Mouse (Mus musculus): ENCODE results near the gene Dnajc13. TPM values are rescaled to one million over a fixed set of nuclear protein-coding genes. Genes with fewer than 3 reads are reported as not detected.

Gene Dnajc13
- polyA plus RNA-seq, 1 experiment from 2014 or later = 22.6 TPM

GRCm38 (mm10) chr9:104203851-104204250 is 58.9 kb downstream of the Dnajc13 start:
- Histone ChIP-seq H3K9ac (no peak overlapping the region), H3K4me1 (replicated peaks) (no peaks in the 10 kb centered on the region), H3K27ac (replicated peaks) (no peak overlapping the region), H3K27me3 (no peaks in the 10 kb centered on the region), H3K36me3 (peaks cover 73% of the 10 kb centered on the region), H3K4me3 (no peak overlapping the region), H3K4me2 (no peak overlapping the region), H3K9me3 (no peaks in the 10 kb centered on the region)
- ATAC-seq (ENCODE audit: low FRiP score, low read depth) = no peak
- WGBS = 83% methylated on average over 3 of the region's 3 CpGs

- Histone ChIP-seq H3K27ac (replicated peaks) (no peak overlapping the region), H3K4me3 (no peak overlapping the region), H3K27me3 (no peaks in the 10 kb centered on the region), H3K9ac (no peak overlapping the region), H3K36me3 (peaks cover 71% of the 10 kb centered on the region), H3K4me1 (replicated peaks) (no peaks in the 10 kb centered on the region), H3K9me3 (no peaks in the 10 kb centered on the region), H3K4me2 (no peak overlapping the region)
- 72% methylated on average over 2 of the region's 2 CpGs for WGBS
- no peak for ATAC-seq (ENCODE audit: low FRiP score, low read depth)
Observed at GRCm38 (mm10) chr9:104194528-104194927, 68.2 kb downstream of the Dnajc13 start.

- H3K27ac ChIP-seq (replicated peaks) = no peak overlapping the region
- no peak overlapping the region for H3K4me2 ChIP-seq
- peaks cover 72% of the 10 kb centered on the region for H3K36me3 ChIP-seq
- H3K4me1 ChIP-seq (replicated peaks) = no peaks in the 10 kb centered on the region
- no peak for ATAC-seq (ENCODE audit: low FRiP score, low read depth)
- no peak overlapping the region for H3K9ac ChIP-seq
- H3K4me3 ChIP-seq = no peak overlapping the region
- no peaks in the 10 kb centered on the region for H3K27me3 ChIP-seq
- no peaks in the 10 kb centered on the region for H3K9me3 ChIP-seq
- 99% methylated on average over 2 of the region's 2 CpGs for WGBS
Observed at GRCm38 (mm10) chr9:104193900-104194299, 68.8 kb downstream of the Dnajc13 start.

- Histone ChIP-seq H3K4me2 (no peak overlapping the region), H3K36me3 (peaks cover 75% of the 10 kb centered on the region), H3K9me3 (no peaks in the 10 kb centered on the region), H3K9ac (no peak overlapping the region), H3K27me3 (no peaks in the 10 kb centered on the region), H3K4me3 (no peak overlapping the region), H3K4me1 (replicated peaks) (no peaks in the 10 kb centered on the region), H3K27ac (replicated peaks) (no peak overlapping the region)
- WGBS = 76% methylated on average over 1 of the region's 1 CpGs
- no peak for ATAC-seq (ENCODE audit: low FRiP score, low read depth)
Observed at GRCm38 (mm10) chr9:104193327-104193726, 69.4 kb downstream of the Dnajc13 start.

- no peak overlapping the region for H3K27ac ChIP-seq (replicated peaks)
- H3K9ac ChIP-seq = no peak overlapping the region
- H3K36me3 ChIP-seq = peaks cover 73% of the 10 kb centered on the region
- no peak overlapping the region for H3K4me3 ChIP-seq
- no peaks in the 10 kb centered on the region for H3K4me1 ChIP-seq (replicated peaks)
- ATAC-seq (ENCODE audit: low FRiP score, low read depth) = no peak
- no peaks in the 10 kb centered on the region for H3K9me3 ChIP-seq
- no peak overlapping the region for H3K4me2 ChIP-seq
- 94% methylated on average over 6 of the region's 6 CpGs for WGBS
- H3K27me3 ChIP-seq = no peaks in the 10 kb centered on the region
Observed at GRCm38 (mm10) chr9:104192513-104192912, 70.2 kb downstream of the Dnajc13 start.

GRCm38 (mm10) chr9:104189657-104190056 is 73.1 kb downstream of the Dnajc13 start:
- Histone ChIP-seq H3K36me3 (peaks cover 62% of the 10 kb centered on the region), H3K4me2 (no peak overlapping the region), H3K27me3 (no peaks in the 10 kb centered on the region), H3K27ac (replicated peaks) (no peak overlapping the region), H3K4me3 (no peak overlapping the region), H3K9ac (no peak overlapping the region), H3K4me1 (replicated peaks) (no peaks in the 10 kb centered on the region), H3K9me3 (no peaks in the 10 kb centered on the region)
- 97% methylated on average over 5 of the region's 5 CpGs for WGBS
- ATAC-seq (ENCODE audit: low FRiP score, low read depth) = no peak

- no peaks in the 10 kb centered on the region for H3K27me3 ChIP-seq
- H3K27ac ChIP-seq (replicated peaks) = no peak overlapping the region
- H3K9ac ChIP-seq = no peak overlapping the region
- H3K4me1 ChIP-seq (replicated peaks) = no peaks in the 10 kb centered on the region
- H3K4me3 ChIP-seq = no peak overlapping the region
- H3K4me2 ChIP-seq = no peak overlapping the region
- 88% methylated on average over 1 of the region's 1 CpGs for WGBS
- ATAC-seq (ENCODE audit: low FRiP score, low read depth) = no peak
- H3K9me3 ChIP-seq = no peaks in the 10 kb centered on the region
- H3K36me3 ChIP-seq = peaks cover 62% of the 10 kb centered on the region
Observed at GRCm38 (mm10) chr9:104188704-104189103, 74.0 kb downstream of the Dnajc13 start.

GRCm38 (mm10) chr9:104187028-104187427 is 75.7 kb downstream of the Dnajc13 start:
- Histone ChIP-seq H3K4me1 (replicated peaks) (no peaks in the 10 kb centered on the region), H3K36me3 (peaks cover 60% of the 10 kb centered on the region), H3K27me3 (no peaks in the 10 kb centered on the region), H3K4me2 (no peak overlapping the region), H3K4me3 (no peak overlapping the region), H3K27ac (replicated peaks) (no peak overlapping the region), H3K9ac (no peak overlapping the region), H3K9me3 (no peaks in the 10 kb centered on the region)
- ATAC-seq (ENCODE audit: low FRiP score, low read depth) = no peak
- 85% methylated on average over 5 of the region's 5 CpGs for WGBS

- H3K9ac ChIP-seq = no peak overlapping the region
Observed at GRCm38 (mm10) chr9:104183181-104183580, 79.5 kb downstream of the Dnajc13 start.

GRCm38 (mm10) chr9:104182328-104182727 is 80.4 kb downstream of the Dnajc13 start:
- Histone ChIP-seq H3K27me3 (no peaks in the 10 kb centered on the region), H3K9me3 (no peaks in the 10 kb centered on the region), H3K27ac (replicated peaks) (no peak overlapping the region), H3K4me2 (no peak overlapping the region), H3K36me3 (peaks cover 67% of the 10 kb centered on the region), H3K9ac (no peak overlapping the region), H3K4me3 (no peak overlapping the region), H3K4me1 (replicated peaks) (no peaks in the 10 kb centered on the region)
- no peak for ATAC-seq (ENCODE audit: low FRiP score, low read depth)
- 27% methylated on average over 5 of the region's 5 CpGs for WGBS

More at GRCm38 (mm10) chr9:104183181-104183580, 79.5 kb downstream of the Dnajc13 start:
- Histone ChIP-seq H3K4me3 (no peak overlapping the region), H3K4me2 (no peak overlapping the region), H3K4me1 (replicated peaks) (no peaks in the 10 kb centered on the region), H3K36me3 (peaks cover 64% of the 10 kb centered on the region), H3K27me3 (no peaks in the 10 kb centered on the region), H3K27ac (replicated peaks) (no peak overlapping the region), H3K9me3 (no peaks in the 10 kb centered on the region)
- WGBS = 91% methylated on average over 5 of the region's 5 CpGs
- no peak for ATAC-seq (ENCODE audit: low FRiP score, low read depth)

- H3K4me2 ChIP-seq = no peak overlapping the region
- ATAC-seq (ENCODE audit: low FRiP score, low read depth) = no peak
- peaks cover 70% of the 10 kb centered on the region for H3K36me3 ChIP-seq
- no peak overlapping the region for H3K27ac ChIP-seq (replicated peaks)
- WGBS = 88% methylated on average over 4 of the region's 4 CpGs
- no peaks in the 10 kb centered on the region for H3K4me1 ChIP-seq (replicated peaks)
- no peak overlapping the region for H3K9ac ChIP-seq
- no peak overlapping the region for H3K4me3 ChIP-seq
- H3K27me3 ChIP-seq = no peaks in the 10 kb centered on the region
- no peaks in the 10 kb centered on the region for H3K9me3 ChIP-seq
Observed at GRCm38 (mm10) chr9:104181626-104182025, 81.1 kb downstream of the Dnajc13 start.

GRCm38 (mm10) chr9:104180046-104180445 is 82.7 kb downstream of the Dnajc13 start:
- no peak overlapping the region for H3K27ac ChIP-seq (replicated peaks)
- 98% methylated on average over 6 of the region's 6 CpGs for WGBS
- H3K36me3 ChIP-seq = peaks cover 78% of the 10 kb centered on the region

GRCm38 (mm10) chr9:104172342-104172741 is 90.4 kb downstream of the Dnajc13 start:
- Histone ChIP-seq H3K9me3 (no peaks in the 10 kb centered on the region), H3K4me2 (no peak overlapping the region), H3K36me3 (peaks cover 69% of the 10 kb centered on the region), H3K4me1 (replicated peaks) (no peaks in the 10 kb centered on the region), H3K27ac (replicated peaks) (no peak overlapping the region), H3K4me3 (no peak overlapping the region), H3K9ac (no peak overlapping the region), H3K27me3 (no peaks in the 10 kb centered on the region)
- WGBS = 97% methylated on average over 6 of the region's 6 CpGs
- no peak for ATAC-seq (ENCODE audit: low FRiP score, low read depth)

More at GRCm38 (mm10) chr9:104180046-104180445, 82.7 kb downstream of the Dnajc13 start:
- Histone ChIP-seq H3K4me3 (no peak overlapping the region), H3K4me2 (no peak overlapping the region), H3K4me1 (replicated peaks) (no peaks in the 10 kb centered on the region), H3K27me3 (no peaks in the 10 kb centered on the region), H3K9ac (no peak overlapping the region), H3K9me3 (no peaks in the 10 kb centered on the region)
- no peak for ATAC-seq (ENCODE audit: low FRiP score, low read depth)

All from hindbrain, embryonic 15.5 days (tissue).